Mouse (Mus musculus) erythroblast, embryonic 14.5 days (primary cell): Measurements from ENCODE around the gene Guca1a.

Experiments
- GATA1 ChIP-seq: IDR thresholded peaks from 2 replicates; pipeline ENCODE4 v1.6.1; 2012; ENCODE audit warnings: low read length, inconsistent platforms, mixed read lengths
- TAL1 ChIP-seq: IDR thresholded peaks from 3 replicates; pipeline ENCODE4 v1.6.1; 2012; ENCODE audit warnings: low read length, inconsistent platforms, mixed read lengths

DNA sequence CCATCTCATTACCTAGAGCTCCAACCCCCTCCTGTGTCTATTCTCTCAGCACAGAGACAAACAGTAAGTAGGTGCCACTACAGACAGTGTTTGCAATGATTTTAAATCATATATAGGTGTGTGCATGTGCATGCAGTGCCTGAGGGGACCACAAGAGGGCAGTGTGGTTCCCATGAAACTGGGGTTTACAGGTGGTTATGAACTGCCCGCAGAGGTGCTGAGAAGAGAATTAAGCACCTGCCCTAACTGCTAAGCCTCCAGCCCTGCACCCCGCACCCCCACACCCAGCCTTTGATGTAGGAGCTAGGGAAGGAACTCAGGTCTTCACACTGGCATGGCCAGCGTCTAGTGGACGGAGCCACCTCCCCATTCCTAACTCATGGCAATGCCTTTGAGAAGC lies 13.7 kb downstream of the Guca1a start:
- no peak for TF ChIP-seq TAL1
- TF ChIP-seq GATA1 = no peak
